In genomic region chr9:57965281-57966185, GRCm38 (mm10) we compare ENCODE assay signal across 10 mouse cellular contexts.
DNase-seq lines count a peak whose midpoint lies in the region.
"Had no signal": no experiment of that assay in that cellular context is flagged by ENCODE, and none has a peak within 500 bp of the region (broad histone marks: within the 10 kb centered on the region; RNA-seq: fewer than 3 reads in every experiment).

No protein-coding gene starts in this region.

- peak; percentile 52 to 59 for DNase-seq in cerebellum, postnatal 10 days
- no peak for DNase-seq in cerebellum, adult 8-10 months
- DNase-seq in kidney, postnatal 25 days = peak; percentile 58 to 75
- no peak for DNase-seq in kidney, postnatal 14 days
- DNase-seq in right cerebral cortex, adult 18-20 months = peak; percentile 48
- no peak for DNase-seq in right cerebral cortex, adult 2 months (ENCODE audit: low spot score in 2 of 2)
- no peak for DNase-seq in MN1 (ENCODE audit: low spot score)
- DNase-seq in retina, postnatal 1 day = no peak
- DNase-seq: lung, adult 2 months; right cerebral cortex, postnatal 25 days had no signal

Comparison
In these comparisons a context has a peak if more than half of its experiments do, and no peak if none do; other contexts are left out.
1. DNase-seq: peak in cerebellum, postnatal 10 days (2 of 2), kidney, postnatal 25 days (2 of 2) and right cerebral cortex, adult 18-20 months (single experiment); none in cerebellum, adult 8-10 months (single experiment), kidney, postnatal 14 days (single experiment), right cerebral cortex, adult 2 months (0 of 2), MN1 (single experiment) and retina, postnatal 1 day (single experiment).